Mouse (Mus musculus): Measurements from ENCODE around the gene Fetub. TPM values are rescaled to one million over a fixed set of nuclear protein-coding genes. Genes with fewer than 3 reads are reported as not detected.

Gene Fetub
- polyA plus RNA-seq, 1 experiment, result 0.41 TPM

DNA sequence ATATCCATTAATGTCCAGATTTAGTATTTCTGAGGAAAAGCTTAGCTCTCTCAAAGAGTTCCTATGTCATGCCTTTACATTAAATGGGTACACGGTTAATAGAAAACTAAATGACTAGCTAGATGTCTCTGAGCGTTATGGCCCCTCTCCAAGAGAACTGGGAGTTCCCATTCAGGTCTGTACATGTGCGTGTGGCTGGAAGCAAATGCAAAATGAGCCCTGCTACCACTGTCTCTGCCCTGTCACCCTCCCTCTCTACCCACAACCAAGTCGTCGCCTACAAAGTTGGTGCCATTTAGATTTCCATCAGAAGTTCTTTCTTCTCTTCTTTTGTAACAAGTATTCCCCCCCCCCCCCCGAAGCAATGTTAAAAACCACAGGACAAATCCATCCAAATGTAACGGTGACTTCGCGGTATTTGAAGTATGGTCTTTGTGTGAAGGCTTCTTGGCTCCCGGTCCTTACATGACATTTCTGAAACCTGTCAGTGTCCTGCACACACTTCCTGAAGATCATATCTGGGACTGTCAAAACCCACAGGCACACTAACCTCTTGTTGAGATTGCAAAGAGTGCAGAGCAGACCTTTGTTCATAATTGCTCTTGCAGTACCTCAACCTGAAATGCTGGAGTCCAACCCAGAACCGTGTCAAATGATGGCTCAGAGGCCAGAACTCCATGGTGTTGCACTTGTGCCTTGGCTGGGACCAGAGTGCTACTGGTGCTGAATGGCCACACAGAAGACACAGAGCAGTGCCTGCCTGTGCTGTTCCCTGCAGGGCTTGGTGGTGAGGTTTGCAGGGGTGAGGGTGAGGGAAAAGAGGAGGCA, 27.2 kb upstream of the Fetub start, which contains the start of gene Ahsg:
Gene Ahsg, plus strand, starts transcription at position 595 of the 828 bp plus-strand sequence.
- H3K4me1 ChIP-seq (ENCODE audit: control insufficient read depth, insufficient read depth, low read length), result peaks cover 3% of the 10 kb centered on the region
- no peak within 1 kb of the TSS for H3K4me3 ChIP-seq (ENCODE audit: control insufficient read depth, low read depth, low read length)
- no peak within 1 kb of the TSS for H3K27ac ChIP-seq (ENCODE audit: control insufficient read depth, insufficient read depth, low read depth, low read length)
- H3K27me3 ChIP-seq (ENCODE audit: control insufficient read depth, insufficient read depth, low read length), result no peaks in the 10 kb centered on the region
- no peaks in the 10 kb centered on the region for H3K36me3 ChIP-seq (ENCODE audit: control insufficient read depth, insufficient read depth, low read length)
- TF ChIP-seq CTCF (IDR thresholded peaks at IDR 0.05; ENCODE audit: control insufficient read depth, insufficient read depth, insufficient replicate concordance, low read depth, low read length), result no peak

DNA sequence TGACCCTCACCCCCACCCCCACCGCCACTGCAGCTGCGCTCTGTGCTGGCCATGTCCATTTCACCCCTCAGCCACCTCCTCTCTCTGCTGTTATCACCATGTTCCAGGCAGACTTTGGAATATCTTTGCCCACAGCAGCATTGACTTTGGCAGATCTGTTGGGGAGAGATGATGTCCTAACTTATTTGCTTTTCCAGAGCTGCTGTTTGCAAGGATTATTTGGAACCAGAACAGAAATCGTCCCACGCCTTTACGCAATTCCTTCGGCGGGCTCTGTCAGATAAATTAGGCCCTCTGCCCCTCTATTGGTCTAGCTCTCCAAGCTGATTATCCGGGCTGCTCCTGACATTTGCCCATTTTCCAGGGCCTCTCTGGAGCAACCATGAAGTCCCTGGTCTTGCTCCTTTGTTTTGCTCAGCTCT, 26.4 kb upstream of the Fetub start:
- Histone ChIP-seq H3K4me3 (ENCODE audit: control insufficient read depth, low read depth, low read length) (no peak overlapping the region), H3K27me3 (ENCODE audit: control insufficient read depth, insufficient read depth, low read length) (no peaks in the 10 kb centered on the region), H3K36me3 (ENCODE audit: control insufficient read depth, insufficient read depth, low read length) (no peaks in the 10 kb centered on the region), H3K27ac (ENCODE audit: control insufficient read depth, insufficient read depth, low read depth, low read length) (no peak overlapping the region), H3K4me1 (ENCODE audit: control insufficient read depth, insufficient read depth, low read length) (peaks cover 3% of the 10 kb centered on the region)
- TF ChIP-seq POLR2A (IDR thresholded peaks at IDR 0.05; ENCODE audit: control insufficient read depth, low read depth, low read length), result no peak
- TF ChIP-seq CTCF (IDR thresholded peaks at IDR 0.05; ENCODE audit: control insufficient read depth, insufficient read depth, insufficient replicate concordance, low read depth, low read length), result no peak

DNA sequence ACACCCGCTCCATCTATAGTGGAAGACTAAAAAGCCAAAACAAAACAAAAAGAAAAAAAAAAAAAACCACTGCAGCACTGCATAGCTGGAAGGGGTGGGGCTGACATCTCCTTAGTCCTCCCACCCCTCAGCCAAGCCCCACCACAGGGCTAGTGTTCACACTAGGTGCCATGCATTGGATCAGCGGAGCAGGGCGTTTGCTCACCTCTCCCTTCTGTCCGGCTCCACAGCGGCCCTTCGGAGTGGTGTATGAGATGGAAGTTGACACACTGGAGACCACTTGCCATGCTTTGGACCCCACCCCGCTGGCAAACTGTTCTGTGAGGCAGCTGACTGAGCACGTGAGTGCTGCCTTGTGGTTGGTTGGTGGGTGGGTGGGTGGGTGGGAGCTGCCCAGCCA, 24.0 kb upstream of the Fetub start:
- H3K4me3 ChIP-seq (ENCODE audit: control insufficient read depth, low read depth, low read length), result peak overlapping the region; percentile 17; the same call in 1 of the 2 replicates
- peaks cover 3% of the 10 kb centered on the region for H3K4me1 ChIP-seq (ENCODE audit: control insufficient read depth, insufficient read depth, low read length)
- no peaks in the 10 kb centered on the region for H3K27me3 ChIP-seq (ENCODE audit: control insufficient read depth, insufficient read depth, low read length)
- H3K36me3 ChIP-seq (ENCODE audit: control insufficient read depth, insufficient read depth, low read length), result no peaks in the 10 kb centered on the region
- no peak overlapping the region for H3K27ac ChIP-seq (ENCODE audit: control insufficient read depth, insufficient read depth, low read depth, low read length)
- TF ChIP-seq CTCF (IDR thresholded peaks at IDR 0.05; ENCODE audit: control insufficient read depth, insufficient read depth, insufficient replicate concordance, low read depth, low read length) (no peak), POLR2A (IDR thresholded peaks at IDR 0.05; ENCODE audit: control insufficient read depth, low read depth, low read length) (no peak)

DNA sequence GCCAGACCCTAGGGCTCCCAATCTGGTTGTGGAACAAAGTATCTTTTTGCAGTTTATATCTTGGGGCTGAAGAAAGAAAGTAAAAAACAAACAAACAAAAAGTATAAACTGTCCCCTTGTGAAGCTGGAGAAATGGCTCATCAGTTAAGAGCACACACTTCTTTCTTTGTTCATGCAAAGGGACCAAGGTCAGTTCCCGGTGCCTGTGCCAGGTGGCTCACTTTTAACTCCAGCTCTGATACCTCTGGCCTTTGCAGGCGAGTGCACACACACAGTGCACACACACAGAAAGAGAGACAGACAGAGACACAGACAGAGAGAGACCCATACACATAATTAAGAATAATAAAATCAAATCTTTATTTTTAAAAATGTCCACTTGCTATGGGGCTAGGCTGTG, 21.5 kb upstream of the Fetub start:
- Histone ChIP-seq H3K4me3 (ENCODE audit: control insufficient read depth, low read depth, low read length) (no peak overlapping the region), H3K36me3 (ENCODE audit: control insufficient read depth, insufficient read depth, low read length) (no peaks in the 10 kb centered on the region)
- no peak for TF ChIP-seq CTCF (IDR thresholded peaks at IDR 0.05; ENCODE audit: control insufficient read depth, insufficient read depth, insufficient replicate concordance, low read depth, low read length)
- TF ChIP-seq POLR2A (IDR thresholded peaks at IDR 0.05; ENCODE audit: control insufficient read depth, low read depth, low read length), result no peak

DNA sequence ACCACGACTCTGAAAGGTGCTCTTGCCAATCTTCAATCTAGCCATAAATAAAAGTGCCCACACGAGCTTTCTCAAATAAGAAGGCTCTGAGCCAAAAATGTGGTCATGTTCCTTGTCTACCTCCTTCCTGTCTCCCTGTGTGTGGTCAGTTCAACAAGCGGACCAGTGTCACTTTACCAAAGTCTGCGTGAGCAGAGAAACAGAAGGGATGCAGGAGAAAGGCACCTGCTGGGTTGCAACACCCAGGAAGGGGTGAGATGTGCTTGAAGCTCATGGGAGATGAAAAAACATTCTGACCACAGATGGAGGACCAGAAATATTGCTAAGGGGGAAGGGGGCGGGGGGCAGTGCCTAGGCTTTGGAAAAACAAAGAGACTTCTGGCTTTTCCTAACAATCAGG, 18.8 kb upstream of the Fetub start:
- H3K36me3 ChIP-seq (ENCODE audit: control insufficient read depth, insufficient read depth, low read length), result no peaks in the 10 kb centered on the region
- no peak overlapping the region for H3K4me3 ChIP-seq (ENCODE audit: control insufficient read depth, low read depth, low read length)
- TF ChIP-seq CTCF (IDR thresholded peaks at IDR 0.05; ENCODE audit: control insufficient read depth, insufficient read depth, insufficient replicate concordance, low read depth, low read length), result no peak
- no peak for TF ChIP-seq POLR2A (IDR thresholded peaks at IDR 0.05; ENCODE audit: control insufficient read depth, low read depth, low read length)
- no peaks in the 10 kb centered on the region for H3K27me3 ChIP-seq (ENCODE audit: control insufficient read depth, insufficient read depth, low read length)
- peaks cover 3% of the 10 kb centered on the region for H3K4me1 ChIP-seq (ENCODE audit: control insufficient read depth, insufficient read depth, low read length)
- no peak overlapping the region for H3K27ac ChIP-seq (ENCODE audit: control insufficient read depth, insufficient read depth, low read depth, low read length)

More for the DNA sequence above, 21.5 kb upstream of the Fetub start:
- no peak overlapping the region for H3K27ac ChIP-seq (ENCODE audit: control insufficient read depth, insufficient read depth, low read depth, low read length)
- no peaks in the 10 kb centered on the region for H3K27me3 ChIP-seq (ENCODE audit: control insufficient read depth, insufficient read depth, low read length)
- peaks cover 3% of the 10 kb centered on the region for H3K4me1 ChIP-seq (ENCODE audit: control insufficient read depth, insufficient read depth, low read length)

DNA sequence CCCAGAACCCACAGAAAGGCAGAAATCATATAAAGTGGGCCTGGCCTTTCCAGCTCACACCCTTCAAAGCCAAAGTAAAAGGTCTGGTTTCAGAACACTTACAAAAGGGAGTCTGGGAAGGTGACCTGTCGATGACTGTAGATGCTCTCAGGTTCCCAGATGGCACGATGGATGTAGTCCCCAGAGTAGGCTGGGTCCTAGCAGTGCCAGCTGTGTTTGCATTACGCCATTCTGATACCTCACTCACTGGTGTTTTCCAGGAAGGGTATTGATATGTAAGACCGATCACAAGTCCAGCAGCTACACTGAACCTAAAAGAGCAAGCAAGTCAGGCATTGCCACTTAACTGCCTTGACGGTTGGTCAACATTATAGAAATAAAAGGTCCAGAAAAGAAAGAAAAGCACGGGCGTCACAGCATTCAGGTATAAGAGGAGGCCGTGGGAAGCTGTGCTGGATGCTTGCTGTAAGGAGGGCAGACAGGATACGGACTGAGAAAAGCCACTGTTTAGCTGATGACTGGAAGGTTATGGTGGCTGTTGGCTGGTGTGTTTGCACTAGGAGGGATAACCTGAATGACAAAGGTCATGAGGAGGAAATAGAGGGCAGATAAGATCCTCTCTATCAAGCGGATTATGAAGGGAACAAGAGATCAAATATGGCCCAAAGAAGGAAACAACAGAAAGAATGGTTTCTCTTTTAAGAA, 18.1 kb upstream of the Fetub start:
- Histone ChIP-seq H3K27ac (ENCODE audit: control insufficient read depth, insufficient read depth, low read depth, low read length) (no peak overlapping the region), H3K4me1 (ENCODE audit: control insufficient read depth, insufficient read depth, low read length) (no peaks in the 10 kb centered on the region; the same call in 1 of the 2 replicates), H3K4me3 (ENCODE audit: control insufficient read depth, low read depth, low read length) (no peak overlapping the region), H3K36me3 (ENCODE audit: control insufficient read depth, insufficient read depth, low read length) (no peaks in the 10 kb centered on the region), H3K27me3 (ENCODE audit: control insufficient read depth, insufficient read depth, low read length) (no peaks in the 10 kb centered on the region)
- no peak for TF ChIP-seq CTCF (IDR thresholded peaks at IDR 0.05; ENCODE audit: control insufficient read depth, insufficient read depth, insufficient replicate concordance, low read depth, low read length)
- TF ChIP-seq POLR2A (IDR thresholded peaks at IDR 0.05; ENCODE audit: control insufficient read depth, low read depth, low read length), result no peak

DNA sequence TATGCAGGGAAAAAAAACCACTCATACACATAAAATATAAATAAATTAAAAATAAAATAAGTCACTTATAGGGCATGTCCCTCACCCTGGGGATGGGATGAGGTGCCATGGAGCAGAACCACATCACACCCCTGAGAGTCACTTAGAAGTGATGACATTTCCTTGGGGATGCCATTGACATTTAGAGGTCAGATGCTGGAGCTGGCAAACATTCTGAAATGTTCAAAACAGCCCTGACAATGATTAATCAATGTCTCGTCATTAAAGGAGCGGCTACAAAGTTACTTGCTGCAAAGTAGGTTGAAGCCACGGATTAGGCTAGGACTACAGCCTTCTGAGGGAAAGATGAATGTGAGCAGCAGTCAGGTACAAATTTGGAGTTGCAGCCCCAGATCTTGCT, 16.8 kb upstream of the Fetub start:
- Histone ChIP-seq H3K4me1 (ENCODE audit: control insufficient read depth, insufficient read depth, low read length) (no peaks in the 10 kb centered on the region), H3K36me3 (ENCODE audit: control insufficient read depth, insufficient read depth, low read length) (no peaks in the 10 kb centered on the region), H3K4me3 (ENCODE audit: control insufficient read depth, low read depth, low read length) (no peak overlapping the region), H3K27ac (ENCODE audit: control insufficient read depth, insufficient read depth, low read depth, low read length) (no peak overlapping the region), H3K27me3 (ENCODE audit: control insufficient read depth, insufficient read depth, low read length) (no peaks in the 10 kb centered on the region)
- TF ChIP-seq CTCF (IDR thresholded peaks at IDR 0.05; ENCODE audit: control insufficient read depth, insufficient read depth, insufficient replicate concordance, low read depth, low read length) (no peak), POLR2A (IDR thresholded peaks at IDR 0.05; ENCODE audit: control insufficient read depth, low read depth, low read length) (no peak)

All from testis, adult 2 months (tissue).